Mouse (Mus musculus) C2C12 (cell line): Measurements from ENCODE around the gene Cyb5d2.

Source experiments
- CEBPB ChIP-seq: IDR thresholded peaks from one replicate; pipeline ENCODE4 v1.6.1; 2011; ENCODE audit warnings: low read depth, mild to moderate bottlenecking, control low read depth, moderate library complexity
- CTCF ChIP-seq: IDR thresholded peaks from one replicate; pipeline ENCODE4 v1.5.1; 2011; ENCODE audit not compliant: control insufficient read depth, insufficient read depth, insufficient read length
- MAX ChIP-seq: IDR thresholded peaks from one replicate; pipeline ENCODE4 v1.6.1; 2011; ENCODE audit warnings: mild to moderate bottlenecking, control low read depth

GRCm38 (mm10) chr11:72739048-72739447, 56.9 kb downstream of the Cyb5d2 start:
- TF ChIP-seq CEBPB (no peak), CTCF (no peak), MAX (no peak)
